Mouse (Mus musculus): ENCODE results near the gene Oard1. TPM values are rescaled to one million over a fixed set of nuclear protein-coding genes. Genes with fewer than 3 reads are reported as not detected.

The Oard1 gene
- total RNA-seq, 2 experiments from 2014 or later, result 17.3 to 21.3 TPM

GRCm38 (mm10) chr17:48408526-48409291 is 1.1 kb upstream of the Oard1 start:
- DNase-seq, result peak; percentile 75 to 87

DNA sequence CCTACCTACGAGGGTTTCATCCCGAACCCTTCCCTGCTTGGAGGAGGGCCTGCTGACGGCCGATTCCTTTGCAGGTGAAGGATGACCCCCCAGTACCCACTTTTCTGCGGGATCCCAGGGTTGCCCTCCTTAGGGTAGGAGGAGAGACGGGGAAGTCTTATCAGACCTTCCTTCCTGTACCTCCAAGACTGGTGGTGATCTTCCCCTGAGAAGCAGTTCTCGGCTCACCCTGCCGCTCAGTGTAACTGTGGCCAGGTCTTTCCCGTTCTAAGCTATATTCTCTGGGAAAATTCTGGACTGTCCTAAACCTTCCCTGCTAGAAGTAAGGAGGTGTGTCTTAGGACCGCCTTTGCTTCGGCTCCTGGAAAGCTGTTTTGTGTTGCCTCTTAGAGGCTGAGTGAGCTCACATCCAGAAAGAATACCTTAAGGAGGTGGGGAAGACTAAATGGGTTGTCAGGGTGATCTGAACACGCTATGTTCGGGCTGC is 528 bp downstream of the Oard1 start:
- no peak for DNase-seq

- DNase-seq, result no peak
Observed at GRCm38 (mm10) chr17:48411241-48411640, 1.4 kb downstream of the Oard1 start.

DNA sequence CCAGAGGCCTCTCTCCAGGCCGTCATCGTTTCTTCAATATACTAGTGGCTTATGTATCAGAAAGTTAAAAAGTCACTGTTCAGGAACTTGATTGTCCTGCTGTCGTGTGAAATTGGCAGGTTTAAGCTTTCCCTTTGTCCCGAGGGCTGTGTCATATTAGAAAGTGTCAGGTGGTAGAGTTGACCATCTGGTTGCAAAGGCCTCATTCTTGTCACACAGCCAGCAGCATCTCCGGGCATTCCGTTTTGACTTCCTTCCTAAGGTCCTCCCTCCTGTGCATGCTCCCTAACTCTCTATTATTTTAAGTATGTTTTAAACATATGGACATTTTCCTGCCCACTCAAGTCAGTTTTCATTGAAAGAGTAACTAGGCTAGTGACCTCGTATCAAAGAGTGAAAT is 6.2 kb downstream of the Oard1 start:
- DNase-seq, result peak in 1 of 2 experiments; percentile 27

GRCm38 (mm10) chr17:48416425-48417195 is 6.8 kb downstream of the Oard1 start:
- peak; percentile 45 to 80 for DNase-seq

- no peak for DNase-seq
Observed at GRCm38 (mm10) chr17:48417521-48417920, 7.7 kb downstream of the Oard1 start.

GRCm38 (mm10) chr17:48418174-48418573 is 8.4 kb downstream of the Oard1 start:
- peak; percentile 36 to 41 for DNase-seq

GRCm38 (mm10) chr17:48418781-48419180 is 9.0 kb downstream of the Oard1 start:
- no peak for DNase-seq

GRCm38 (mm10) chr17:48419571-48419970 is 9.8 kb downstream of the Oard1 start:
- DNase-seq, result no peak

DNA sequence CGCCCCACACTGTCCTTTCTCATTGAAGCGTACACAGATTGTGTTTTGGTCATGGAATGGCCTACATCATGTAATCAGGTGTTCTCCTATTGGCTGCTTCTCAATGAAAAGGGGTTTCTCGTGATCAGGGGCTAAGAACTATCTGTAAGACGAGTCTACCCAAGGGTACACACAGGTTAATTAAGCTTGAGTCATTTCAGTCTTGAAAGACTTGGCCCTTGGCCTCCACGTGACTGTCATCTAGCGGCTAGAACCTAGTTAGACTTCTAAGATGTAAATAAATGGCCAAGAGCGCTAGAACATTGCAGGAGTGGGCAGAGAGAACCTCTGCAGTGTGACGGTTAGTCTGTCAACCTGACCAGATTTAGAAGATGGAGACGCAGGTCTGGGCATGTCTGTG is 14.4 kb downstream of the Oard1 start:
- no peak for DNase-seq

DNA sequence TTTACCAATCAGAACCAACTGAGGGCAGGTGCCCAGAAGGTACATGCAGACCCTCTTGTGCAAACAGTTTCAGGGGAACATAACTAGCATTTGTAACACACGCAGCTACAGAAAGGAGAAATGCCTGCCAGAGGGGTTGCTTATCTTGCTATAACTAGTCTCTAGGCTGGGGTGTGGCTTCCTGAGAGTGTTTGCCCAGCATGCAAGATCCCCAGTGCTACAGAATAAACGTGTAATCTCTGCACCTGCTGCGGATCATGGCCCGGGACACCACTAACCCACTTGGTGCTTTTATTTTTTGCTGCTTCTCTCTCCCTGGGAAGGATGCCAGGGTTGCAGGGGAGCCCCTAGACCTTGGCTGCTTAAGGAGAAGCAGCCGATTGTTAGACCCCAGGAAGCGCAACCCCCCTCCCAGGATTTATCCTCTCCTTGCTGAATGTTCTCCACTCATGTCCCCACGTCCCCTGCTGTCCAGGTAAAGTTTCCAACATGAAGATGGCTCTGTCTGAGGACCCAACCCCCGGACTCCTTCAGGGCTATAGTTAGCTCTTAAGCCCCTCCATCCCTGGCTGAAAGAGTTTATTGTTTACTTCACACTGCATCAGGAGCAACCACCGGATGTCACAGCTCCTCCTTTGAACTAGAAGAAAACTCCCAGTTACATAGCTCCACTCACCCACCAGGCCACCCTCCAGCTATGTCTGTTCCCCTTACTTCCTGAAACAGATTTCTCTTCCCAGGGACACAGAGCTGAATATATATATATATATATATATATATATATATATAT is 16.2 kb downstream of the Oard1 start:
- DNase-seq, result peak; percentile 42 to 60

- DNase-seq, result peak; percentile 56 to 59
Observed at GRCm38 (mm10) chr17:48426991-48427750, 17.4 kb downstream of the Oard1 start.

GRCm38 (mm10) chr17:48427852-48428530 is 18.2 kb downstream of the Oard1 start:
- DNase-seq, result peak in 1 of 2 experiments; percentile 27

GRCm38 (mm10) chr17:48430394-48430793 is 20.6 kb downstream of the Oard1 start:
- peak; percentile 60 to 78 for DNase-seq

- no peak for DNase-seq
Observed at GRCm38 (mm10) chr17:48431054-48431453, 21.2 kb downstream of the Oard1 start.

GRCm38 (mm10) chr17:48432158-48432980 is 22.6 kb downstream of the Oard1 start, which contains the start of gene Apobec2:
Gene Apobec2, minus strand, starts transcription at chr17:48432930.
- DNase-seq, result peak; percentile 78 to 82

DNA sequence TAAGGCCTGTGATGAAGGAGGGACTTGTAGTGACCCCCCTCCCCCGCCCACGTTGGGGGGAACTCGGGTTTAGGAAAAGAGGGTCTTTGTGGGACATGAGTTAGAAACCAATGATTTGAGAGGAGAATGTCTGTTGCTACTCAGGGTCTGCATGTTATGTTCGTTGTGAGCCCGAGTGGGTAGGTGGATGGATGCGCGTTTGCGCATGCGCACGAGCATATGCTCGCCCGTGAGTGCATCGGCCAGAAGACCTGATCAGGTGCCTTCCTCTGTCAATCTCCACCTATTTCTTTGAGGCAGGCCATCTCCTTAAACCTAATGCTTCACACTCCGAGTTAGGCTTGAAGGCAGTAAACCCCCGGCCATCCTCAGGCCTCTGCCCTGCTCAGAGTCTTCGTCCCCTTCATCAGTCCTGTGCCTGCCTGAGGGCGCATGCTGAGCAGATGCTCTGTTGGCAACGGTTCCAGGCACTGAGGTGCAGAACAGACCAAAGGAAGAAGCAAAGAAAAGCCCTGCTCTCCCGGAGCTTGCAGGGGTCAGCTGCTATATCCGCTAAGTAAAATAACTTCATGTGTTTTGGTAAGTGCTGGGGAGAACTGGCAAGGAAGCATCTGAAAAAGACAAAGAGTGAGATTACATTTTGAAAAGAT is 23.3 kb downstream of the Oard1 start:
- no peak for DNase-seq

GRCm38 (mm10) chr17:48433689-48434330 is 24.0 kb downstream of the Oard1 start:
- DNase-seq, result no peak

DNA sequence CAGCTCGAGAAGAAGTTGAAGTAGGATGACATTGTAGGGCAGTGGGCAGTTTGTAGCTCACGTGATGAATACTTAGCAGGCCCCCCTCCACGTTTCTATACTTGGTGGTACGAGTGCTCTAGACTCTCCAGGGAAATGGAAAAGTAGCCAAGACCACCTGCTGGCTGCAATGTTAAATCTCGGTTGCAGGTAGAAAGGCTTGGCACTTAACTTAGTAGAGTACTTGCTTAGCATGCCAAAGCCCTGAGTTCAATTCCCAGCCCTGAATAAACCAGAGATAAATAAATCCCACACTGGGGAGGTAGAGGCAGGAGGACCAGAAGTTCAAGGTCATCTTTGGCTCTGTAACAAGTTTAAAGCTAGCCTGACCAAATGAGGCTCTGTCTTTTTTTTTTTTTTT is 24.7 kb downstream of the Oard1 start:
- DNase-seq, result no peak
